Mouse (Mus musculus): ENCODE data around the gene Sipa1l3.

DNA sequence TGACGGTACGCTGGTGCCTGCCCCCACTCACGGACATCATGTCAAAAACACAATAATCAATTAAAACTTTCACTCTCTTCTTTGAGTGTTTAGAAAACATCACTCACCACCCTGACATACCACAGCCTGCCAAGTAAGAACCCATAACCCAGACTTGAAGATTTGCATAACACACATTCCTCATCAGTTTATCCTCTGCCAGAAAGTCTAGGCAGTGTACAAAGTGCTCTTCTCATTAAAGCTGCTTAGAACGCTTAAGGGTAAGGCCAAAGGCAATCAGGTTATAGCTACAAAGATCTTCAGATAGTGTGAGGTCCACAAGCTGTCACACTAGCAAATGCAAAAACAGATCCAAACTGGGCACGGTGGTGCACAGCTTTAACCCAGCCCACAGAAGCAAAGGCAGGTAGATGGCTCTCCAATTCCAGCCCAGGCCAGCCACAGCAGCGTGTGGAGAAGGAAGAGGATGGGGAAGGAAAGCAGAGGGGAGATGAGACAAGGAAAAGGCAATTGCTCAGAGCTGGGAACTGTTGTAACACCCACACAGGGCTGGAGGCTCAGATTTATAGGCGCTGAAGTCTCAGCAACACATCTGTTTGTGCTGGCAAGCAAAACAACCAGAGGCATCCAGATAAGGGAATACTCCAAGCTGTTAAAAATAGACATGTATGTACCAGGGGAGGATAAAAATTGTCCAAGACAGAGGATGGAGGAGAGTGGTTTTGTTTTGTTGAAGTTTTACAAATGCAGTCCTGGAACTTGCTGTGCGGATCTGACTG is 246.6 kb downstream of the Sipa1l3 start:
- no peak for TF ChIP-seq CTCF (conservative IDR thresholded peaks at IDR 0.05; ENCODE audit: insufficient read depth, insufficient read length, low read depth, low read length)
- TF ChIP-seq POLR2A (IDR thresholded peaks at IDR 0.05; ENCODE audit: low read depth, low read length): no peak

Measured in kidney, adult 2 months (tissue).